Mouse (Mus musculus): ENCODE results near the gene 2300002M23Rik.

GRCm38 (mm10) chr17:35590410-35591218 is 23.4 kb downstream of the 2300002M23Rik start:
- TF ChIP-seq CTCF (IDR thresholded peaks at IDR 0.05): peak; percentile 95
- TF ChIP-seq POLR2A (IDR thresholded peaks at IDR 0.05; ENCODE audit: insufficient read depth, low read depth, low read length): no peak
- TF ChIP-seq EP300 (IDR thresholded peaks at IDR 0.05; ENCODE audit: insufficient read depth, low read depth, low read length): no peak
